Mouse (Mus musculus) ES-Bruce4 (cell line): ENCODE data around the gene Evx2.

ENCODE experiments used
- EP300 ChIP-seq: IDR thresholded peaks from 2 replicates; pipeline ENCODE4 v1.6.1; 2011; ENCODE audit warnings: low read depth, low read length; ENCODE audit not compliant: insufficient read depth
- POLR2A ChIP-seq: IDR thresholded peaks from one replicate; pipeline ENCODE4 v1.8.1; 2011; ENCODE audit warnings: low read length; ENCODE audit not compliant: insufficient read depth

DNA sequence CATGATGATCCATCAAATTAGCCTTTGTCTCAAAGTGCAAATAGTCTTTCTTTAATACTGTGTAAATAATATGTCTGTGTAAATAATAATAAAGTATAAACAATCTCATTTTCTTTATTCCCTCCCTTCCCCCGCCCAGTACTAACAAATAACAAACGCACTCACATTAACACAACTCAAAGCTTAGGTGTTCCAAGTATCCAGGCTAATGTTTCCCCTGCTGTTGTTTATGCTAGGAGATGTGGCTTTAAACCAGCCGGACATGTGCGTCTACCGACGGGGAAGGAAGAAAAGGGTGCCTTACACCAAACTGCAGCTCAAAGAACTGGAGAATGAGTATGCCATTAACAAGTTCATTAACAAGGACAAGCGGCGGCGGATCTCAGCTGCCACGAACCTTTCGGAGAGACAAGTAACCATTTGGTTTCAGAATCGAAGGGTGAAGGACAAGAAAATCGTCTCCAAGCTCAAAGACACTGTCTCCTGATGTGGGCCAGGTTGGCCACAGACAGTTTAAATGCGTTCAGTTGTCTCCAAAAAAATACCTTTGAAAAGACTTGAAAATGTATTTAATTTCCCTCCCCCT, 10.4 kb upstream of the Evx2 start:
- no peak for TF ChIP-seq POLR2A
- TF ChIP-seq EP300 = no peak
